Mouse (Mus musculus): Measurements from ENCODE around the gene Bckdk.

- no peak for TF ChIP-seq CTCF (IDR thresholded peaks at IDR 0.05 in 2 of 3, conservative IDR thresholded peaks at IDR 0.05 in 1 of 3; ENCODE audit: control insufficient read depth in 1 of 3, insufficient read depth in 1 of 3, low read depth in 2 of 3, low read length in 3 of 3, poor library complexity in 1 of 3, severe bottlenecking in 1 of 3)
- TF ChIP-seq MYC (IDR thresholded peaks at IDR 0.05; ENCODE audit: low read depth, low read length) = no peak
- TF ChIP-seq ZMIZ1 (IDR thresholded peaks at IDR 0.05; ENCODE audit: low read depth, low read length) = no peak
- no peak for TF ChIP-seq POLR2A (IDR thresholded peaks at IDR 0.05; ENCODE audit: control insufficient read depth in 1 of 2, insufficient read depth in 1 of 2, low read depth in 1 of 2, low read length in 2 of 2, poor library complexity in 1 of 2)
- TF ChIP-seq USF1 (IDR thresholded peaks at IDR 0.05; ENCODE audit: low read depth, low read length) = no peak
- TF ChIP-seq MYB (IDR thresholded peaks at IDR 0.05; ENCODE audit: low read depth, low read length) = no peak
- no peak for TF ChIP-seq KAT2A (conservative IDR thresholded peaks at IDR 0.05; ENCODE audit: low read depth, low read length)
- TF ChIP-seq CHD1 (IDR thresholded peaks at IDR 0.05; ENCODE audit: low read depth, low read length) = no peak
These were observed 4.8 kb downstream of the Bckdk start for GRCm38 (mm10) chr7:127908656-127909055.
